9 mouse cellular contexts compared by ENCODE assay signal in the genomic region with DNA sequence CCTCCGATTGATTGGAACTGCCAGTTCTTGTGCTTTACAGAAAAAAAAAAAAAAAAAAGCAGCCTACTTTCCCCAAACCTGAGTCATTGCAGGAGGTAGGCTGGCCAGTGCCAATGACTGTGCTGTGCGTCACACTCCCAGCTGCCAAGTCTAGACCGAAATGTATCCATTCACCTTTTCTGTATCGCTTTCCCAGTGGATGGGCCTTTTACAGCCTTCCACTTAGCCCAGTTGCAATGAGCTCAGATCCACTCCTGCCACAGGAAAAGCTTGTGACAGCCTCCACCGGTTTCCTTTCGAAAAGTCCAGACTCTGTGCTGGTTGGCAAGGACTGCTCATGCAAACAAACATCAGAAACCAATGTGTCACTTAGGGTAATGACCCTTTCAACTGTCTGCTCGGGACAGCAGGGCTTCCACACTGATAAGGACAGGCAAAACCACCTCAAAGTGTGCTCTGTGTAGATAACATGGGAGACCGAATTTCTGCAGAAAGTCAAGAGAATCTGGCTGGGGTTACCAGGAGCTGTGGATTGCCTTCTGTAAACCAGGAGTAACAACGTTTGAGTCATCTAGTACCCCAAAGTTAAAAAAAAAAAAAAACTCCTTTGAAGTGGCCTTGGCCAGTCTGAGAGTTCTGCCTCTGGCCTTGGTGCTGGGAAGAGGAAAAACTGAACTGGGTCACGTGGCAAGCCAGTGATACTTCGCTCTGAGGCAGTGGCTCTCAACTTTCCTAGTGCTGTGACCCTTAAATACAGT. TPM values are rescaled to one million over a fixed set of nuclear protein-coding genes. Genes with fewer than 3 reads are reported as not detected.
DNase-seq lines count a peak whose midpoint lies in the region; ATAC-seq lines count a peak whose summit lies in the region.
"Had no signal": no experiment of that assay in that cellular context is flagged by ENCODE, and none has a peak within 500 bp of the region (broad histone marks: within the 10 kb centered on the region; RNA-seq: fewer than 3 reads in every experiment).

No protein-coding gene starts in this region.

- DNase-seq in lung, postnatal 10 days, result no peak
- peak; percentile 80 for DNase-seq in adrenal gland, adult 8-10 months
- peak; percentile 66 to 77 for DNase-seq in spleen, postnatal 4 days (ENCODE audit: low spot score in 2 of 2)
- DNase-seq in ovary, postnatal 10 days (ENCODE audit: low spot score), result no peak
- DNase-seq: cerebellum, adult 9-10 months had no signal

- whole genome bisulfite sequencing in lung, embryonic 15.5 days, result 43% methylated on average over 11 of the region's 11 CpGs
- WGBS in midbrain, embryonic 16.5 days, result 87% methylated on average over 11 of the region's 11 CpGs

- no peak overlapping the region for H3K4me2 ChIP-seq in lung, embryonic 15.5 days
- H3K4me2 ChIP-seq in midbrain, embryonic 16.5 days (ENCODE audit: low read length), result no peak overlapping the region

- no peak overlapping the region for H3K4me3 ChIP-seq in lung, embryonic 15.5 days
- H3K4me3 ChIP-seq in midbrain, embryonic 16.5 days (ENCODE audit: low read depth, low read length), result no peak overlapping the region
- H3K4me3 ChIP-seq: midbrain, embryonic 10.5 days had no signal

- H3K27ac ChIP-seq in lung, embryonic 15.5 days, result no peak overlapping the region
- no peak overlapping the region for H3K27ac ChIP-seq in midbrain, embryonic 16.5 days (ENCODE audit: low read length)
- H3K27ac ChIP-seq: midbrain, embryonic 10.5 days had no signal

- no peaks in the 10 kb centered on the region for H3K4me1 ChIP-seq in lung, embryonic 15.5 days
- H3K4me1 ChIP-seq in midbrain, embryonic 16.5 days (ENCODE audit: control insufficient read depth, insufficient read depth, low read length), result no peaks in the 10 kb centered on the region
- H3K4me1 ChIP-seq: midbrain, embryonic 10.5 days had no signal

- H3K27me3 ChIP-seq in lung, embryonic 15.5 days, result no peaks in the 10 kb centered on the region
- no peaks in the 10 kb centered on the region for H3K27me3 ChIP-seq in midbrain, embryonic 16.5 days (ENCODE audit: control insufficient read depth, insufficient read depth, low read depth, low read length)

- H3K36me3 ChIP-seq in lung, embryonic 15.5 days, result peaks cover 8% of the 10 kb centered on the region; the same call in 1 of the 2 replicates
- H3K36me3 ChIP-seq in midbrain, embryonic 16.5 days (ENCODE audit: control insufficient read depth, insufficient read depth, low read length), result peaks cover 40% of the 10 kb centered on the region

- H3K9ac ChIP-seq in lung, embryonic 15.5 days, result no peak overlapping the region
- no peak overlapping the region for H3K9ac ChIP-seq in midbrain, embryonic 16.5 days (ENCODE audit: low read depth, low read length)

- peak; percentile 69; the same call in 1 of the 2 replicates for ATAC-seq in lung, embryonic 15.5 days (ENCODE audit: borderline replicate concordance, extremely low read depth, low FRiP score, low TSS enrichment)
- peak; percentile 79 to 92 for ATAC-seq in hematopoietic stem cell, adult 5-6 weeks (replicated peaks in 1 of 2; ENCODE audit: insufficient read depth in 1 of 2, low FRiP score in 2 of 2, low TSS enrichment in 1 of 2, low read depth in 1 of 2, poor library complexity in 2 of 2, severe bottlenecking in 2 of 2)
- ATAC-seq in midbrain, embryonic 16.5 days, result no peak

- H3K9me3 ChIP-seq in lung, embryonic 15.5 days, result no peaks in the 10 kb centered on the region
- H3K9me3 ChIP-seq in midbrain, embryonic 16.5 days (replicated peaks; ENCODE audit: control insufficient read depth, low read length, poor library complexity, severe bottlenecking), result no peaks in the 10 kb centered on the region

RNA-seq across cellular contexts. Expression of gene Dyrk3, which starts 12.0 kb away (rescaled TPM):
- 3.3 and 3.7 TPM in 2 replicates for polyA plus RNA-seq in lung, embryonic 15.5 days (2015; fragmentation: Nextera tagmentation; extraction: Ambion mirVana)
- total RNA-seq in adrenal gland, adult 8-10 months (2022), result 1 to 10 TPM; 4.9 to 9.5 (median 6.3) TPM
- 11.2 and 14.5 TPM in 2 replicates for total RNA-seq in hematopoietic stem cell, adult 5-6 weeks (2017)
- polyA plus RNA-seq in midbrain, embryonic 16.5 days (2015; fragmentation: Nextera tagmentation; extraction: Ambion mirVana), result 14.1 and 17.4 TPM in 2 replicates

RNA-seq across cellular contexts. Expression of gene Eif2d, which starts 26.8 kb away (rescaled TPM):
- 60.3 and 63.0 TPM in 2 replicates for polyA plus RNA-seq in lung, embryonic 15.5 days (2015; fragmentation: Nextera tagmentation; extraction: Ambion mirVana)
- total RNA-seq in adrenal gland, adult 8-10 months (2022), result 10 to 100 TPM; 44.9 to 56.7 (median 50.0) TPM
- total RNA-seq in hematopoietic stem cell, adult 5-6 weeks (2017), result 30.3 and 45.0 TPM in 2 replicates
- 46.8 and 51.1 TPM in 2 replicates for polyA plus RNA-seq in midbrain, embryonic 16.5 days (2015; fragmentation: Nextera tagmentation; extraction: Ambion mirVana)

RNA-seq across cellular contexts. Expression of gene Mapkapk2, which starts 28.5 kb away (rescaled TPM):
- 57.9 and 61.0 TPM in 2 replicates for polyA plus RNA-seq in lung, embryonic 15.5 days (2015; fragmentation: Nextera tagmentation; extraction: Ambion mirVana)
- total RNA-seq in adrenal gland, adult 8-10 months (2022), result 100 to 1,000 TPM; 155 to 174 (median 159) TPM
- 85.3 and 93.7 TPM in 2 replicates for total RNA-seq in hematopoietic stem cell, adult 5-6 weeks (2017)
- polyA plus RNA-seq in midbrain, embryonic 16.5 days (2015; fragmentation: Nextera tagmentation; extraction: Ambion mirVana), result 12.6 and 14.9 TPM in 2 replicates

Comparison
In these comparisons a context has a peak if more than half of its experiments do, and no peak if none do; other contexts are left out.
1. DNase-seq: peak in adrenal gland, adult 8-10 months (single experiment) and spleen, postnatal 4 days (2 of 2); none in lung, postnatal 10 days (single experiment) and ovary, postnatal 10 days (single experiment).